Mouse (Mus musculus) stomach, postnatal 0 days (tissue): ENCODE measurements at regions not wholly inside any gene's neighbourhood (a gene's known extent, or its start where the extent isn't known, plus 50 kb on each side); places are given as distances from the start of the nearest gene placed in this dataset.

Source experiments
- CTCF ChIP-seq: IDR thresholded peaks from 2 replicates; pipeline ENCODE4 v1.5.1; 2016; ENCODE audit warnings: antibody characterized with exemption, low read depth, mild to moderate bottlenecking, moderate library complexity
- EP300 ChIP-seq: optimal IDR thresholded peaks from 2 replicates; pipeline ENCODE3; 2016; ENCODE audit warnings: antibody characterized with exemption

DNA sequence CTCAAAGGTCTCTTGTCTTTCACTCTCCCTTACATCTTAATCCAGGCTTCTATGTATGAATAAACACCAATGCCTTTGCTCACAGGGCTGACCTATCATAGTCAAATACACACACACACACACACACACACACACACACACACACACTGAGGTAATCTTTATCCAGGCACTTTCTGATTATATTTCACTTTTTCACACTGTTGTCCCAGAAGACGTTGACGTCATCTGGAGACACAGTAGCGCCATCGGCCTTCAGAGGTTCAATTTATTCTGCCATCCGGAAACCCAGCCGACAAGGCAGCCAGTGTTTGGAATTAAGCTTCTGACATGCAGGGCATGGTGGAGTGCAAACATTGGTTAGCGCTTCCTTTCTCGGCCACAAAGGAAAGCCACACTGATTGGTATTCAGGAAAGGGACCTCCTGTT, 486.2 kb downstream of the Hao1 start:
- TF ChIP-seq EP300 (no peak), CTCF (no peak)
